Mouse (Mus musculus) left cerebral cortex, postnatal 36 days (tissue): ENCODE measurements around the gene P2ry10b. TPM values are rescaled to one million over a fixed set of nuclear protein-coding genes. Genes with fewer than 3 reads are reported as not detected.

ENCODE experiments used
- DNase-seq, 2 experiments: peaks; one replicate each; pipeline ENCODE4 v3.0.0; 2021 to 2022; ENCODE audit warnings: low spot score in 2 of 2, mixed read lengths in 1 of 2
- intact Hi-C: fragments of 180-260 bp; cut with DNase I; formaldehyde crosslinking; loops from one replicate; pipeline ENCODE4 v1.15.1; 2025
- total RNA-seq, 2 experiments: library from RNA; stranded (reverse); gene quantifications; 2 replicates each; pipeline ENCODE4 v1.2.3; 2021

The P2ry10b gene
- total RNA-seq = under 1 TPM; 0.30 to 0.79 TPM

GRCm38 (mm10) chrX:107148681-107149080 is at the start of gene P2ry10b:
P2ry10b (plus strand) TSS chrX:107148927.
- intact Hi-C loops = no loop called here
- DNase-seq = no peak

- intact Hi-C loops = no loop called here
Measured at GRCm38 (mm10) chrX:107116333-107116732, 32.4 kb upstream of the P2ry10b start.

GRCm38 (mm10) chrX:107116987-107117386 is 31.7 kb upstream of the P2ry10b start:
- DNase-seq = no peak
- intact Hi-C loops = no loop called here

More at GRCm38 (mm10) chrX:107116333-107116732, 32.4 kb upstream of the P2ry10b start:
- no peak for DNase-seq

GRCm38 (mm10) chrX:107143184-107143583 is 5.5 kb upstream of the P2ry10b start:
- intact Hi-C loops = no loop called here
- no peak for DNase-seq

- intact Hi-C loops = no loop called here
Measured at GRCm38 (mm10) chrX:107143930-107144329, 4.8 kb upstream of the P2ry10b start.

GRCm38 (mm10) chrX:107149391-107149993 is 765 bp downstream of the P2ry10b start:
- DNase-seq = no peak
- intact Hi-C loops = no loop called here

More at GRCm38 (mm10) chrX:107143930-107144329, 4.8 kb upstream of the P2ry10b start:
- DNase-seq = no peak

- intact Hi-C loops = no loop called here
- DNase-seq = no peak
Measured at GRCm38 (mm10) chrX:107150027-107150426, 1.3 kb downstream of the P2ry10b start.

GRCm38 (mm10) chrX:107150752-107151515 is 2.2 kb downstream of the P2ry10b start:
- no peak for DNase-seq
- intact Hi-C loops = no loop called here

GRCm38 (mm10) chrX:107156021-107156420 is 7.3 kb downstream of the P2ry10b start:
- DNase-seq = no peak
- intact Hi-C loops = no loop called here

GRCm38 (mm10) chrX:107160496-107160895 is 11.8 kb downstream of the P2ry10b start:
- DNase-seq = no peak
- intact Hi-C loops = no loop called here

- intact Hi-C loops = loop anchor here (5.0 kb wide), 1 partner anchor 376 kb away; no protein-coding TSS in a partner anchor
- DNase-seq = no peak
Measured at GRCm38 (mm10) chrX:107168281-107168680, 19.6 kb downstream of the P2ry10b start.

- DNase-seq = no peak
- intact Hi-C loops = loop anchor here (5.0 kb wide), 1 partner anchor 377 kb away; no protein-coding TSS in a partner anchor
Measured at GRCm38 (mm10) chrX:107169128-107169527, 20.4 kb downstream of the P2ry10b start.

GRCm38 (mm10) chrX:107178742-107179141 is 30.0 kb downstream of the P2ry10b start:
- intact Hi-C loops = no loop called here
- no peak for DNase-seq

GRCm38 (mm10) chrX:107217577-107218090 is 68.9 kb downstream of the P2ry10b start:
- intact Hi-C loops = no loop called here
- no peak for DNase-seq

Other genes with a start within 250 kb of the P2ry10b start
- under 1 TPM; 0.76 to 0.77 TPM for gene Lpar4, start 228.3 kb upstream of the P2ry10b start, total RNA-seq
- not detected for gene P2ry10, start 60.4 kb upstream of the P2ry10b start, total RNA-seq
- not detected for gene Gpr174, start 107.0 kb downstream of the P2ry10b start, total RNA-seq